Mouse (Mus musculus): Measurements from ENCODE around the gene Adcy3. TPM values are rescaled to one million over a fixed set of nuclear protein-coding genes. Genes with fewer than 3 reads are reported as not detected.

The Adcy3 gene
- polyA plus RNA-seq, 1 experiment from 2014 or later, result 14.1 TPM

GRCm38 (mm10) chr12:4252742-4253655, 120.1 kb downstream of the Adcy3 start:
- Histone ChIP-seq H3K4me1 (no peaks in the 10 kb centered on the region), H3K9me3 (no peaks in the 10 kb centered on the region), H3K36me3 (peaks cover 35% of the 10 kb centered on the region), H3K4me2 (no peak overlapping the region), H3K9ac (no peak overlapping the region), H3K4me3 (no peak overlapping the region), H3K27ac (no peak overlapping the region), H3K27me3 (no peaks in the 10 kb centered on the region)
- WGBS, result 91% methylated on average over 16 of the region's 16 CpGs
- ATAC-seq (ENCODE audit: insufficient number of reproducible peaks, low FRiP score, low TSS enrichment, low read depth), result no peak

Other genes with a start within 250 kb of the Adcy3 start
- gene Pomc, start 178.2 kb upstream of the Adcy3 start, polyA plus RNA-seq (2015; fragmentation: Nextera tagmentation; extraction: Ambion mirVana), result 2.0 and 2.1 TPM in 2 replicates
- gene Efr3b, start 94.2 kb upstream of the Adcy3 start, polyA plus RNA-seq (2015; fragmentation: Nextera tagmentation; extraction: Ambion mirVana), result 3.5 and 3.7 TPM in 2 replicates
- 5.1 and 5.5 TPM in 2 replicates for gene Dnajc27, start 50.5 kb upstream of the Adcy3 start, polyA plus RNA-seq (2015; fragmentation: Nextera tagmentation; extraction: Ambion mirVana)
- 4.5 TPM in 2 replicates for gene Ptrhd1, start 100.9 kb downstream of the Adcy3 start, polyA plus RNA-seq (2015; fragmentation: Nextera tagmentation; extraction: Ambion mirVana)
- gene Cenpo, start 101.2 kb downstream of the Adcy3 start, polyA plus RNA-seq (2015; fragmentation: Nextera tagmentation; extraction: Ambion mirVana), result 12.0 and 12.7 TPM in 2 replicates